Mouse (Mus musculus): ENCODE results near the gene Msl2. TPM values are rescaled to one million over a fixed set of nuclear protein-coding genes. Genes with fewer than 3 reads are reported as not detected.

Msl2 gene
- polyA plus RNA-seq, 1 experiment from 2014 or later, result 5.3 TPM

GRCm38 (mm10) chr9:101041508-101041907 lies 32.4 kb upstream of the Msl2 start:
- no peak overlapping the region for H3K4me2 ChIP-seq (ENCODE audit: low read length)
- no peaks in the 10 kb centered on the region for H3K27me3 ChIP-seq (ENCODE audit: control insufficient read depth, insufficient read depth, low read length)
- H3K4me3 ChIP-seq (ENCODE audit: control insufficient read depth in 1 of 2, insufficient read depth in 1 of 2, low read depth in 1 of 2, low read length in 2 of 2), result no peak overlapping the region
- no peak overlapping the region for H3K9ac ChIP-seq (ENCODE audit: low read length)
- H3K27ac ChIP-seq (replicated peaks in 1 of 2; ENCODE audit: control insufficient read depth in 1 of 2, insufficient read depth in 1 of 2, low read depth in 2 of 2, low read length in 2 of 2), result no peak overlapping the region
- H3K4me1 ChIP-seq (ENCODE audit: control insufficient read depth in 2 of 2, insufficient read depth in 2 of 2, low read length in 2 of 2), result no peaks in the 10 kb centered on the region; a peak in 1 of 4 replicates
- WGBS, result 58% methylated on average over 5 of the region's 5 CpGs
- no peaks in the 10 kb centered on the region for H3K36me3 ChIP-seq (ENCODE audit: control insufficient read depth, insufficient read depth, low read length)
- no peak for ATAC-seq (ENCODE audit: insufficient number of reproducible peaks, insufficient read depth, low FRiP score, low read depth)
- 0 out of 2 replicates have a peak, but pooled peaks cover 5% of the 10 kb centered on the region for H3K9me3 ChIP-seq (ENCODE audit: control insufficient read depth, low read length)

GRCm38 (mm10) chr9:101042249-101042648 lies 31.7 kb upstream of the Msl2 start:
- no peak for ATAC-seq (ENCODE audit: insufficient number of reproducible peaks, insufficient read depth, low FRiP score, low read depth)
- Histone ChIP-seq H3K4me3 (ENCODE audit: control insufficient read depth in 1 of 2, insufficient read depth in 1 of 2, low read depth in 1 of 2, low read length in 2 of 2) (no peak overlapping the region), H3K27me3 (ENCODE audit: control insufficient read depth, insufficient read depth, low read length) (no peaks in the 10 kb centered on the region), H3K4me2 (ENCODE audit: low read length) (no peak overlapping the region), H3K4me1 (ENCODE audit: control insufficient read depth in 2 of 2, insufficient read depth in 2 of 2, low read length in 2 of 2) (no peaks in the 10 kb centered on the region; a peak in 1 of 4 replicates), H3K27ac (replicated peaks in 1 of 2; ENCODE audit: control insufficient read depth in 1 of 2, insufficient read depth in 1 of 2, low read depth in 2 of 2, low read length in 2 of 2) (no peak overlapping the region), H3K9ac (ENCODE audit: low read length) (no peak overlapping the region), H3K9me3 (ENCODE audit: control insufficient read depth, low read length) (0 out of 2 replicates have a peak, but pooled peaks cover 5% of the 10 kb centered on the region), H3K36me3 (ENCODE audit: control insufficient read depth, insufficient read depth, low read length) (no peaks in the 10 kb centered on the region)
- WGBS, result 79% methylated on average over 9 of the region's 9 CpGs

GRCm38 (mm10) chr9:101045710-101046338 lies 28.1 kb upstream of the Msl2 start:
- Histone ChIP-seq H3K27ac (replicated peaks in 1 of 2; ENCODE audit: control insufficient read depth in 1 of 2, insufficient read depth in 1 of 2, low read depth in 2 of 2, low read length in 2 of 2) (no peak overlapping the region), H3K9ac (ENCODE audit: low read length) (no peak overlapping the region), H3K27me3 (ENCODE audit: control insufficient read depth, insufficient read depth, low read length) (no peaks in the 10 kb centered on the region), H3K4me2 (ENCODE audit: low read length) (peak overlapping the region; percentile 13; the same call in 1 of the 2 replicates), H3K4me1 (ENCODE audit: control insufficient read depth in 2 of 2, insufficient read depth in 2 of 2, low read length in 2 of 2) (no peaks in the 10 kb centered on the region; a peak in 1 of 4 replicates), H3K4me3 (ENCODE audit: control insufficient read depth in 1 of 2, insufficient read depth in 1 of 2, low read depth in 1 of 2, low read length in 2 of 2) (no peak overlapping the region), H3K9me3 (ENCODE audit: control insufficient read depth, low read length) (0 out of 2 replicates have a peak, but pooled peaks cover 5% of the 10 kb centered on the region), H3K36me3 (ENCODE audit: control insufficient read depth, insufficient read depth, low read length) (no peaks in the 10 kb centered on the region)
- no peak for ATAC-seq (ENCODE audit: insufficient number of reproducible peaks, insufficient read depth, low FRiP score, low read depth)
- WGBS, result 64% methylated on average over 15 of the region's 15 CpGs

- no peak for ATAC-seq (ENCODE audit: insufficient number of reproducible peaks, insufficient read depth, low FRiP score, low read depth)
- WGBS, result 82% methylated on average over 3 of the region's 3 CpGs
- H3K27ac ChIP-seq (replicated peaks in 1 of 2; ENCODE audit: control insufficient read depth in 1 of 2, insufficient read depth in 1 of 2, low read depth in 2 of 2, low read length in 2 of 2), result no peak overlapping the region
- no peak overlapping the region for H3K9ac ChIP-seq (ENCODE audit: low read length)
- H3K36me3 ChIP-seq (ENCODE audit: control insufficient read depth, insufficient read depth, low read length), result no peaks in the 10 kb centered on the region
- no peak overlapping the region for H3K4me3 ChIP-seq (ENCODE audit: control insufficient read depth in 1 of 2, insufficient read depth in 1 of 2, low read depth in 1 of 2, low read length in 2 of 2)
- H3K27me3 ChIP-seq (ENCODE audit: control insufficient read depth, insufficient read depth, low read length), result no peaks in the 10 kb centered on the region
- no peaks in the 10 kb centered on the region for H3K4me1 ChIP-seq (ENCODE audit: control insufficient read depth in 2 of 2, insufficient read depth in 2 of 2, low read length in 2 of 2)
- H3K9me3 ChIP-seq (ENCODE audit: control insufficient read depth, low read length), result no peaks in the 10 kb centered on the region
- H3K4me2 ChIP-seq (ENCODE audit: low read length), result no peak overlapping the region
Observed at GRCm38 (mm10) chr9:101052007-101052406, 21.9 kb upstream of the Msl2 start.

- no peak overlapping the region for H3K27ac ChIP-seq (replicated peaks in 1 of 2; ENCODE audit: control insufficient read depth in 1 of 2, insufficient read depth in 1 of 2, low read depth in 2 of 2, low read length in 2 of 2)
- no peaks in the 10 kb centered on the region for H3K4me1 ChIP-seq (ENCODE audit: control insufficient read depth in 2 of 2, insufficient read depth in 2 of 2, low read length in 2 of 2)
- WGBS, result 59% methylated on average over 6 of the region's 6 CpGs
- H3K27me3 ChIP-seq (ENCODE audit: control insufficient read depth, insufficient read depth, low read length), result no peaks in the 10 kb centered on the region
- no peaks in the 10 kb centered on the region for H3K9me3 ChIP-seq (ENCODE audit: control insufficient read depth, low read length)
- no peak overlapping the region for H3K9ac ChIP-seq (ENCODE audit: low read length)
- no peak overlapping the region for H3K4me3 ChIP-seq (ENCODE audit: control insufficient read depth in 1 of 2, insufficient read depth in 1 of 2, low read depth in 1 of 2, low read length in 2 of 2)
- no peaks in the 10 kb centered on the region for H3K36me3 ChIP-seq (ENCODE audit: control insufficient read depth, insufficient read depth, low read length)
- ATAC-seq (ENCODE audit: insufficient number of reproducible peaks, insufficient read depth, low FRiP score, low read depth), result no peak
- H3K4me2 ChIP-seq (ENCODE audit: low read length), result no peak overlapping the region
Observed at GRCm38 (mm10) chr9:101052691-101053090, 21.2 kb upstream of the Msl2 start.

- ATAC-seq (ENCODE audit: insufficient number of reproducible peaks, insufficient read depth, low FRiP score, low read depth), result no peak
- 63% methylated on average over 14 of the region's 14 CpGs for WGBS
- H3K9ac ChIP-seq (ENCODE audit: low read length), result no peak overlapping the region
Observed at GRCm38 (mm10) chr9:101053279-101053678, 20.6 kb upstream of the Msl2 start.

GRCm38 (mm10) chr9:101057156-101057555 lies 16.7 kb upstream of the Msl2 start:
- no peaks in the 10 kb centered on the region for H3K36me3 ChIP-seq (ENCODE audit: control insufficient read depth, insufficient read depth, low read length)
- H3K9ac ChIP-seq (ENCODE audit: low read length), result no peak overlapping the region
- no peak overlapping the region for H3K27ac ChIP-seq (replicated peaks in 1 of 2; ENCODE audit: control insufficient read depth in 1 of 2, insufficient read depth in 1 of 2, low read depth in 2 of 2, low read length in 2 of 2)
- H3K4me3 ChIP-seq (ENCODE audit: control insufficient read depth in 1 of 2, insufficient read depth in 1 of 2, low read depth in 1 of 2, low read length in 2 of 2), result no peak overlapping the region
- no peak overlapping the region for H3K4me2 ChIP-seq (ENCODE audit: low read length)
- H3K4me1 ChIP-seq (ENCODE audit: control insufficient read depth in 2 of 2, insufficient read depth in 2 of 2, low read length in 2 of 2), result no peaks in the 10 kb centered on the region
- 92% methylated on average over 4 of the region's 4 CpGs for WGBS
- no peaks in the 10 kb centered on the region for H3K9me3 ChIP-seq (ENCODE audit: control insufficient read depth, low read length)
- H3K27me3 ChIP-seq (ENCODE audit: control insufficient read depth, insufficient read depth, low read length), result no peaks in the 10 kb centered on the region
- ATAC-seq (ENCODE audit: insufficient number of reproducible peaks, insufficient read depth, low FRiP score, low read depth), result no peak

More at GRCm38 (mm10) chr9:101053279-101053678, 20.6 kb upstream of the Msl2 start:
- Histone ChIP-seq H3K27ac (replicated peaks in 1 of 2; ENCODE audit: control insufficient read depth in 1 of 2, insufficient read depth in 1 of 2, low read depth in 2 of 2, low read length in 2 of 2) (no peak overlapping the region), H3K36me3 (ENCODE audit: control insufficient read depth, insufficient read depth, low read length) (no peaks in the 10 kb centered on the region), H3K27me3 (ENCODE audit: control insufficient read depth, insufficient read depth, low read length) (no peaks in the 10 kb centered on the region), H3K4me3 (ENCODE audit: control insufficient read depth in 1 of 2, insufficient read depth in 1 of 2, low read depth in 1 of 2, low read length in 2 of 2) (no peak overlapping the region), H3K9me3 (ENCODE audit: control insufficient read depth, low read length) (no peaks in the 10 kb centered on the region), H3K4me2 (ENCODE audit: low read length) (no peak overlapping the region), H3K4me1 (ENCODE audit: control insufficient read depth in 2 of 2, insufficient read depth in 2 of 2, low read length in 2 of 2) (no peaks in the 10 kb centered on the region)

GRCm38 (mm10) chr9:101061035-101061434 lies 12.9 kb upstream of the Msl2 start:
- H3K4me3 ChIP-seq (ENCODE audit: control insufficient read depth in 1 of 2, insufficient read depth in 1 of 2, low read depth in 1 of 2, low read length in 2 of 2), result no peak overlapping the region
- H3K9me3 ChIP-seq (ENCODE audit: control insufficient read depth, low read length), result no peaks in the 10 kb centered on the region
- no peaks in the 10 kb centered on the region for H3K36me3 ChIP-seq (ENCODE audit: control insufficient read depth, insufficient read depth, low read length)
- no peak overlapping the region for H3K9ac ChIP-seq (ENCODE audit: low read length)
- no peaks in the 10 kb centered on the region for H3K27me3 ChIP-seq (ENCODE audit: control insufficient read depth, insufficient read depth, low read length)
- no peaks in the 10 kb centered on the region for H3K4me1 ChIP-seq (ENCODE audit: control insufficient read depth in 2 of 2, insufficient read depth in 2 of 2, low read length in 2 of 2)
- WGBS, result 70% methylated on average over 11 of the region's 11 CpGs
- H3K4me2 ChIP-seq (ENCODE audit: low read length), result no peak overlapping the region
- ATAC-seq (ENCODE audit: insufficient number of reproducible peaks, insufficient read depth, low FRiP score, low read depth), result no peak
- H3K27ac ChIP-seq (replicated peaks in 1 of 2; ENCODE audit: control insufficient read depth in 1 of 2, insufficient read depth in 1 of 2, low read depth in 2 of 2, low read length in 2 of 2), result no peak overlapping the region

All from heart, embryonic 14.5 days (tissue).